Mouse (Mus musculus): ENCODE results near the gene Sgca. TPM values are rescaled to one million over a fixed set of nuclear protein-coding genes. Genes with fewer than 3 reads are reported as not detected.

Sgca gene
- polyA plus RNA-seq, 1 experiment from 2014 or later = 0.60 TPM

- Histone ChIP-seq H3K27me3 (ENCODE audit: control insufficient read depth, insufficient read depth, low read length) (no peaks in the 10 kb centered on the region), H3K4me1 (ENCODE audit: control insufficient read depth, insufficient read depth, low read length) (peaks cover 55% of the 10 kb centered on the region), H3K4me2 (ENCODE audit: low read depth, severe bottlenecking) (peak overlapping the region; percentile 96), H3K9me3 (ENCODE audit: control insufficient read depth, low read length) (no peaks in the 10 kb centered on the region), H3K9ac (ENCODE audit: low read length) (peak overlapping the region; percentile 93), H3K27ac (replicated peaks; ENCODE audit: low read depth, low read length) (peak overlapping the region; percentile 89), H3K36me3 (ENCODE audit: control insufficient read depth, insufficient read depth, low read length) (peaks cover 10% of the 10 kb centered on the region), H3K4me3 (ENCODE audit: low read depth, low read length) (peak overlapping the region; percentile 95)
- ATAC-seq (ENCODE audit: insufficient number of reproducible peaks, low FRiP score, low TSS enrichment, low read depth) (no peak), DNase-seq (ENCODE audit: low spot score) (peak; percentile 60)
- under 1% methylated on average over 97 of the region's 99 CpGs for WGBS
Observed at GRCm38 (mm10) chr11:94991641-94992479, 15.7 kb upstream of the Sgca start.

- H3K4me3 ChIP-seq (ENCODE audit: low read depth, low read length) = peak within 1 kb of the TSS; percentile 95
- peak within 1 kb of the TSS; percentile 96 for H3K4me2 ChIP-seq (ENCODE audit: low read depth, severe bottlenecking)
- peak within 1 kb of the TSS; percentile 89 for H3K27ac ChIP-seq (replicated peaks; ENCODE audit: low read depth, low read length)
- H3K9me3 ChIP-seq (ENCODE audit: control insufficient read depth, low read length) = no peaks in the 10 kb centered on the region
- ATAC-seq (ENCODE audit: insufficient number of reproducible peaks, low FRiP score, low TSS enrichment, low read depth) = peak; percentile 80
- H3K36me3 ChIP-seq (ENCODE audit: control insufficient read depth, insufficient read depth, low read length) = peaks cover 4% of the 10 kb centered on the region; the same call in 1 of the 2 replicates
- DNase-seq (ENCODE audit: low spot score) = peak; percentile 97
- H3K9ac ChIP-seq (ENCODE audit: low read length) = peak within 1 kb of the TSS; percentile 93
- WGBS = under 1% methylated on average over 64 of the region's 69 CpGs
- H3K27me3 ChIP-seq (ENCODE audit: control insufficient read depth, insufficient read depth, low read length) = no peaks in the 10 kb centered on the region
- peaks cover 55% of the 10 kb centered on the region for H3K4me1 ChIP-seq (ENCODE audit: control insufficient read depth, insufficient read depth, low read length)
Observed at GRCm38 (mm10) chr11:94990749-94991577, 14.8 kb upstream of the Sgca start, which contains the start of gene Ppp1r9b. TSS of gene Ppp1r9b (plus strand) at chr11:94991035.

- WGBS = 49% methylated on average over 6 of the region's 6 CpGs
- no peak for ATAC-seq (ENCODE audit: insufficient number of reproducible peaks, low FRiP score, low TSS enrichment, low read depth)
Observed at GRCm38 (mm10) chr11:94990102-94990748, 14.1 kb upstream of the Sgca start.

GRCm38 (mm10) chr11:94989562-94990017 lies 13.5 kb upstream of the Sgca start:
- peak overlapping the region; percentile 96 for H3K4me2 ChIP-seq (ENCODE audit: low read depth, severe bottlenecking)
- peak overlapping the region; percentile 71 for H3K9ac ChIP-seq (ENCODE audit: low read length)
- no peaks in the 10 kb centered on the region; the same call in 1 of the 2 replicates for H3K36me3 ChIP-seq (ENCODE audit: control insufficient read depth, insufficient read depth, low read length)
- DNase-seq (ENCODE audit: low spot score) (peak; percentile 90), ATAC-seq (ENCODE audit: insufficient number of reproducible peaks, low FRiP score, low TSS enrichment, low read depth) (peak; percentile 63)
- WGBS = 0% methylated on average over 12 of the region's 12 CpGs
- H3K4me1 ChIP-seq (ENCODE audit: control insufficient read depth, insufficient read depth, low read length) = peaks cover 45% of the 10 kb centered on the region
- no peaks in the 10 kb centered on the region for H3K9me3 ChIP-seq (ENCODE audit: control insufficient read depth, low read length)
- H3K27ac ChIP-seq (replicated peaks; ENCODE audit: low read depth, low read length) = peak overlapping the region; percentile 71
- no peaks in the 10 kb centered on the region for H3K27me3 ChIP-seq (ENCODE audit: control insufficient read depth, insufficient read depth, low read length)
- H3K4me3 ChIP-seq (ENCODE audit: low read depth, low read length) = peak overlapping the region; percentile 42

More at GRCm38 (mm10) chr11:94990102-94990748, 14.1 kb upstream of the Sgca start:
- peak overlapping the region; percentile 93 for H3K9ac ChIP-seq (ENCODE audit: low read length)
- peaks cover 51% of the 10 kb centered on the region for H3K4me1 ChIP-seq (ENCODE audit: control insufficient read depth, insufficient read depth, low read length)
- H3K9me3 ChIP-seq (ENCODE audit: control insufficient read depth, low read length) = no peaks in the 10 kb centered on the region
- peak overlapping the region; percentile 96 for H3K4me2 ChIP-seq (ENCODE audit: low read depth, severe bottlenecking)
- H3K27me3 ChIP-seq (ENCODE audit: control insufficient read depth, insufficient read depth, low read length) = no peaks in the 10 kb centered on the region
- peak overlapping the region; percentile 95 for H3K4me3 ChIP-seq (ENCODE audit: low read depth, low read length)
- H3K27ac ChIP-seq (replicated peaks; ENCODE audit: low read depth, low read length) = peak overlapping the region; percentile 89
- peaks cover 2% of the 10 kb centered on the region; the same call in 1 of the 2 replicates for H3K36me3 ChIP-seq (ENCODE audit: control insufficient read depth, insufficient read depth, low read length)
- no peak for DNase-seq (ENCODE audit: low spot score)

GRCm38 (mm10) chr11:94988780-94989561 lies 12.8 kb upstream of the Sgca start:
- H3K9me3 ChIP-seq (ENCODE audit: control insufficient read depth, low read length) = no peaks in the 10 kb centered on the region
- ATAC-seq (ENCODE audit: insufficient number of reproducible peaks, low FRiP score, low TSS enrichment, low read depth) (no peak), DNase-seq (ENCODE audit: low spot score) (no peak)
- H3K4me2 ChIP-seq (ENCODE audit: low read depth, severe bottlenecking) = peak overlapping the region; percentile 96
- H3K4me1 ChIP-seq (ENCODE audit: control insufficient read depth, insufficient read depth, low read length) = peaks cover 38% of the 10 kb centered on the region
- peak overlapping the region; percentile 71 for H3K27ac ChIP-seq (replicated peaks; ENCODE audit: low read depth, low read length)
- no peaks in the 10 kb centered on the region for H3K36me3 ChIP-seq (ENCODE audit: control insufficient read depth, insufficient read depth, low read length)
- H3K4me3 ChIP-seq (ENCODE audit: low read depth, low read length) = peak overlapping the region; percentile 42
- WGBS = 19% methylated on average over 10 of the region's 10 CpGs
- H3K27me3 ChIP-seq (ENCODE audit: control insufficient read depth, insufficient read depth, low read length) = no peaks in the 10 kb centered on the region
- peak overlapping the region; percentile 71 for H3K9ac ChIP-seq (ENCODE audit: low read length)

- Histone ChIP-seq H3K4me2 (ENCODE audit: low read depth, severe bottlenecking) (no peak overlapping the region), H3K27me3 (ENCODE audit: control insufficient read depth, insufficient read depth, low read length) (no peaks in the 10 kb centered on the region), H3K4me3 (ENCODE audit: low read depth, low read length) (no peak overlapping the region), H3K36me3 (ENCODE audit: control insufficient read depth, insufficient read depth, low read length) (no peaks in the 10 kb centered on the region), H3K9ac (ENCODE audit: low read length) (no peak overlapping the region), H3K4me1 (ENCODE audit: control insufficient read depth, insufficient read depth, low read length) (peaks cover 27% of the 10 kb centered on the region), H3K9me3 (ENCODE audit: control insufficient read depth, low read length) (no peaks in the 10 kb centered on the region), H3K27ac (replicated peaks; ENCODE audit: low read depth, low read length) (no peak overlapping the region)
- DNase-seq (ENCODE audit: low spot score) (no peak), ATAC-seq (ENCODE audit: insufficient number of reproducible peaks, low FRiP score, low TSS enrichment, low read depth) (no peak)
- WGBS = 71% methylated on average over 8 of the region's 8 CpGs
Observed at GRCm38 (mm10) chr11:94987851-94988250, 11.7 kb upstream of the Sgca start.

- Histone ChIP-seq H3K9me3 (ENCODE audit: control insufficient read depth, low read length) (no peaks in the 10 kb centered on the region), H3K4me2 (ENCODE audit: low read depth, severe bottlenecking) (no peak overlapping the region), H3K27ac (replicated peaks; ENCODE audit: low read depth, low read length) (no peak overlapping the region), H3K4me3 (ENCODE audit: low read depth, low read length) (no peak overlapping the region), H3K36me3 (ENCODE audit: control insufficient read depth, insufficient read depth, low read length) (no peaks in the 10 kb centered on the region), H3K4me1 (ENCODE audit: control insufficient read depth, insufficient read depth, low read length) (peaks cover 22% of the 10 kb centered on the region), H3K27me3 (ENCODE audit: control insufficient read depth, insufficient read depth, low read length) (no peaks in the 10 kb centered on the region), H3K9ac (ENCODE audit: low read length) (no peak overlapping the region)
- 63% methylated on average over 6 of the region's 6 CpGs for WGBS
- DNase-seq (ENCODE audit: low spot score) (no peak), ATAC-seq (ENCODE audit: insufficient number of reproducible peaks, low FRiP score, low TSS enrichment, low read depth) (no peak)
Observed at GRCm38 (mm10) chr11:94987341-94987740, 11.2 kb upstream of the Sgca start.

Data from limb, embryonic 11.5 days (tissue).